Mouse (Mus musculus): ENCODE measurements at regions not wholly inside any gene's neighbourhood (a gene's known extent, or its start where the extent isn't known, plus 50 kb on each side); places are given as distances from the start of the nearest gene placed in this dataset.
"Not testable (repeated sequence)": the region's sequence is repeated elsewhere in the genome, so short reads cannot be mapped to it uniquely, and the experiment has no call there.

DNA sequence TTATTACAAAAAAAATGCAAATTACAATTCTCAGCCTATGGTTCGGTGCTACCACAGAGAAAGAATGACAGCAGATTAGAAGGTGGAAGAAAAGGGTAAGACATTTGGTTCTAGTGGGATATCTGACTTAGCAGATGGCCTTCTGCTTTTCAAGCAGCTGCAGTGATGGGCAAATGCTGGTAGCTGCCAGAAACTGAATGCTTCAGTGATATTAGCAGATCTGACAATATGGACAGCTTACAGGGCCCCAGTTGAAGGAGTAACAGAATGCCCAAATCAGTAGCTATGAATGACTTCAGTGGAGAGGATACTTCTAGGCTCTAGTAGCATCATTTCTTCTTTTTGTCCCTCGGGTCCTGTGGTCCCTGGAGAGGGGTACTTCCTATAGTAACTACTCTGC, 143.9 kb upstream of the Rps6ka3 start:
- DNase-seq (ENCODE audit: low read depth, low spot score): no peak

DNA sequence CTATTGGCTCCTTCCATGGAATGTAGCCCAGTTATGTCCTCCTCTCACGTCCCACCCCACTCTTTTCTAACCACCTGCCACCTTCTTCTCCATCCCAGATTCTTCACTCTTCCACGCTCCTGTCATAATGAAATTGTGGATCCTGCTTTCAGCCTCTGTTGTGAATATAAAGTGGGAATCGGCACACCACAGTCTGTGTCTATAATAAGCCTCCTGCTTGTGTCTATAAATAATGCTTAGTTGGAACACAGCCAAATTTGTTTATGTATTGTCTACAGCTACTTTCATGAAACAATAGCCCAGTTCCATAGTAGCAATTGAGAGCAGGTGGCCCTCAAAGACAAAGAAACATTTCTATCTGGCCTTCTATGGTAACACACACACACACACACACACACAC, 137.5 kb upstream of the Rps6ka3 start:
- no peak for DNase-seq (ENCODE audit: low read depth, low spot score)

DNA sequence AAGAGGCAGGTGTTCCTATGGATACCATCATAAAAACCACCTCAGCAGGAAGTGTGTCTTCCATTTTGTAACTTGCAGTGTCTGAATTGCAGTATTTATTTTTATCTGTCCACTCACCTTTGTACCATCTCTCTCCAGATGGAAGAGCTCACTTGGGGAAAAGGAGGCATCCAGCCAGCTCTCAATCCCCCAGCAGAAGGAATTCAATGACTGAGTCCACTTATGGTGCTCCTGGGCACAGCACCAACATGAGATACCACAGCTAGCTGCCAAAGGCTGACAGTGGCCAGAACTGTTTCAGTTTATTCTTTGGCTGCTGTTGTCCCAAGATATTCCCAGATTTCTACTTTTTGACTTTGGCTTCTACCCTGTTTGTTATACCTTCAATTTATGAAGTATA, 136.6 kb upstream of the Rps6ka3 start:
- DNase-seq (ENCODE audit: low read depth, low spot score): no peak

DNA sequence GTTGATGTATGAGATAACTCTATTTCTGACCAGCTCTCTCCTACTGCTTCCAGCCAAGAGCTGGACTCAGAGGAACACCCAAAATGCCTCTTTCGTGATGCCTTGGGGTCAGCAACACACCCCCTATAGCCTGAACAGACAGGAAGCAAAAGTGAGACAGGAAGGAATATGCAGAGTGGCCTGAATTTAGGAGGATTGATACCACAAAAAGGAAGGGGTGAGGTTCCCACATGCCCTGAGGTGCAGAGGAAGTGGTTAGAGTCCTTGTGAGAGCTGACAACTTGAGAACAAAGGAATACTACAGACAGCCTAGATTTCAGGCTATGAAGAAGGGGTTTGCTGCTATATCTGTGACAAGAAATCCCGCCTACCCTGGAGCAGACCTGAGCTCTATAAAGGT, 129.6 kb upstream of the Rps6ka3 start:
- no peak for DNase-seq (ENCODE audit: low read depth, low spot score)

GRCm38 (mm10) chrX:159110651-159111050, 99.5 kb upstream of the Rps6ka3 start:
- DNase-seq (ENCODE audit: low read depth, low spot score): not testable (repeated sequence)

DNA sequence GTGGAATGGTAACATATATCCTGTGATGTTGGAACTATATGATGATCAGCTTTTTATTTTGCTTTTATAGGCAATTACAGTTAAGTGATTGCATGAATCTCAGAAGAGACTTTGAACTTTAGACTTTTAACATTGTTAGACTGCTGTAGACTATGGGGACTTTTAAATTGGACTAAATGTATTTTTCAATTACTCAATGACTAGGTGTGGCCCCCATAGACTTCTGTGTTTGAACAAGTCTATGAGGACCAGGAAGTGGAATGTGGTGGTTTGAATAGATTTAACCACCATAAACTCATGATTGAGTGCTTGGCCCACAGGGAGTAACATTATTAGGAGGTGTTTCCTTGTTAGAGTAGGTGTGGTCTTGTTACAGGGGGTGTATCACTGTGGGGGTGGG, 93.9 kb upstream of the Rps6ka3 start:
- DNase-seq (ENCODE audit: low read depth, low spot score): no peak

DNA sequence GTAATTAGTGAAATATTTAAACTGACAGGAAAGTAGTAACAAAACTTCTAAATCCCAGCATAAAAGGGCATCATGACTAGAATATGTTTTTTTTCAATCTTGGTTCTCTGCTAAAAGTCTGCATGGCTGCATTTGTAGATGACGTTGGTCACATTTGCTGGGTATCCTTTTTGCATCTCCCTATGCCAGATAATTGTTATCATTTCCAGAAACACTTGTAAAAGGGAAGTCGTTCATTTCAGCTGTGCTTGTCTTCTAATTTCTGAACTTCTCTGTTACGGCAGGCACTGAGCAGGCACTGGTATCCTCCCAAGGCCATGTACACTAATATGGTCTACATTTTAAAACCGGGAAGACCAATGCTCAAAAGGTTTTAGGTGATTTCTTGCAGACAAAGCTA, 69.6 kb upstream of the Rps6ka3 start:
- DNase-seq (ENCODE audit: low read depth, low spot score): no peak

DNA sequence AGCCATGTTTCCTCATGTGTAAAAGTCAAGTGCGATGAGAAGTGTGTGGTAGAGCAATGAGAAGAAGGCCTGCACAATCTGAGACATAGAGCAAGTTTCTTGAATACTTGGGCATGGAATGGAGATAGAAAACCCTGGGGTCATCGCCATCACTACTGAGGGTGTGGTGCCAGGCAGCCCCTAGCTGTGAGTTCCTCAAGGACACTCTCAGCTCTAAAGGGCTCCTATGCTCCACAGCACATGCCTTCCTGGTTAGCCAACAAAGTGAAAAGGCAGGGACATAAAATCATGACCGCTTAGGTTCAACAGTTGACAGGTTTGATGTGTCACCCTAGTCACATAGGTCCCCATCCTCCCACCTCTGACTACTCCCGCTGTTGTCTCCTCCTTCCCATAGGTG, 66.8 kb upstream of the Rps6ka3 start:
- DNase-seq (ENCODE audit: low read depth, low spot score): no peak

DNA sequence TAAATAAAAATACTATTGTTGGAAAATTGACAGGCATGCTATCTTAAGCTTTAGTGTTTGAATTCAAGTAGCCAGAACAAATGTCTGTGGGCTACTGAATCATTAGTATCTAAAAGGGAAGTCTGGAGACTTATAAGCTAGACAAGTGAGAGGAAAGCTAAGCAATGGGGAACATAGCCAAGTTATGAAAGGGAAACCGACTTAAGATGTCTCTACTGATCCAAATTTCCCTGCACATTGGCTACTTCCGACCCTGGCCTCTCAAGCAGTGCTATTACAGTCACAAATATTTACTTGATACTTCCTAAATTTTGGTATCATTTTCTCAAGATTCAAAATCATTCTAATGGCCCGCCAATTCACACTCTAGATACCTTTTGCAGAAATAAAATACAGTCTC, 65.4 kb upstream of the Rps6ka3 start:
- DNase-seq (ENCODE audit: low read depth, low spot score): no peak

DNA sequence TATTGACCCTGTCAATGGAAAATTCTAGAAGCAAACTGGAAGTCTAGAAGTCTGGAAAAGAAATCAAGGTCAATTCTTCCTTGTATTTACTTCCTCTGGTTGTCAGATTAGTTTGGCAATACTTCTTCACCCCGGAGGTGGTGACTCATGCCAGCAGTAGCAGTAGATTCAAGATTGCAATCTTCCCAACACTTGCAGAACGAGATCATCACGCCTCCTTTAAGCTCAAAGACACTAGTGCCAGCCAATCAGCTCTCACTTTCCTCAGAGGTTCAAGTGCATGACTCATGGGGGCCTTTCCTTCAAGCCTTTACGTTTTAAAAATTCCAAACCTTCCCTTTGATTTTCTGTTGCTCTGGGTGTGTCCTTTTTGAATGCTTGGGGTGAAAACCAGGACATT, 64.9 kb upstream of the Rps6ka3 start:
- no peak for DNase-seq (ENCODE audit: low read depth, low spot score)

DNA sequence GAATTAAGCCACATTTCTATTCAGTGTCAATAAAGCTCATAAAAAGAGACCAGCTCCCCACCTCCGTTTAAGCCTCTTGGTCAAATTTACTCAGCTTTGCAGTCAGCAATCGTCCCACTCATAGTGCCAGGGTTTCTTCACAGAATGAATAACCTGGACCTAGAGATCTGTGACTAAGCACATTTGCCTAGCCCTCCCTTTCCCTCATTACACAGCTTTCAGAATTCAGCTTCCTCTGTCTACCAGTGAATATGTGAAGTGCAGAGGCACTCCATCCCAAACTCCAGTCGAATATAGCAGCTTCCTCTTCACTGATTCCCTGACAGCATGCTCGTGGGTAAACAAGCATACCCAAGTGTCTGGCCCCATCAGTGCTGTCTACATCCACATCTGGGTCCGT, 54.3 kb upstream of the Rps6ka3 start:
- no peak for DNase-seq (ENCODE audit: low read depth, low spot score)

- DNase-seq (ENCODE audit: low read depth, low spot score): no peak
These were observed 53.1 kb upstream of the Rps6ka3 start for GRCm38 (mm10) chrX:159156976-159157375.

DNA sequence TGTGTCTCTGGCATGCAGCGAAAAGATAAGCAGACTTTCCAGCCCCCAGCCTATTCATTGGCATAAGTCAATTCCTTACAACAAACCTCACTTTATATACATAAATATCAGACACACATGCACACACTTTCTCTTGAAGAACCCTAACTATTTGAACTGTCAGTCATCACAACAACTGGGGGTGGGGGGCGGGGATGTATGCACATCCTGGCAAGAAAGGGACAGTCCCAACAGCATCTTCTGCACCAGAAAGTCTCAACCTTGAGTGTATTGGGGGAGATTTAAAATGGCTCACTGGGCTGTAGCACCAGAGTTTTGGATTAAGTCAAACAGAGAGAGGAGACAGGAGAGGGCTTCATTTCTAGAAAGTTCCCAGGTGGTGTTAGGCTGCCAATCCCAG, 50.4 kb upstream of the Rps6ka3 start:
- DNase-seq (ENCODE audit: low read depth, low spot score): no peak

Data from A20 (cell line).